Mouse (Mus musculus) embryonic facial prominence, embryonic 10.5 days (tissue): ENCODE results near the gene Zfyve28. TPM values are rescaled to one million over a fixed set of nuclear protein-coding genes. Genes with fewer than 3 reads are reported as not detected.

Experiments used
- DNase-seq: peaks from one replicate; pipeline ENCODE4 v3.0.0-alpha.2; 2017; ENCODE audit warnings: low spot score
- H3K27ac ChIP-seq: fragments of 300-500 bp; sonication (generic); replicated peaks from 2 replicates; pipeline ENCODE4 v1.5.1; 2016; ENCODE audit warnings: mild to moderate bottlenecking
- H3K27me3 ChIP-seq: fragments of 300-500 bp; sonication (generic); replicated peaks from 2 replicates; pipeline ENCODE4 v1.6.1; 2016; ENCODE audit warnings: low read depth, mild to moderate bottlenecking; ENCODE audit not compliant: poor library complexity, severe bottlenecking
- H3K36me3 ChIP-seq: fragments of 300-500 bp; sonication (generic); replicated peaks from 2 replicates; pipeline ENCODE4 v1.6.1; 2016; ENCODE audit warnings: mild to moderate bottlenecking, moderate library complexity
- H3K4me1 ChIP-seq: fragments of 300-500 bp; sonication (generic); 2 replicates; pipeline ENCODE4 v1.6.1; 2016
- H3K4me3 ChIP-seq: fragments of 300-500 bp; sonication (generic); 2 replicates; pipeline ENCODE4 v1.5.1; 2016; ENCODE audit warnings: mild to moderate bottlenecking, moderate library complexity
- H3K9me3 ChIP-seq: fragments of 300-500 bp; sonication (generic); 2 replicates; pipeline ENCODE4 v1.6.1; 2016; ENCODE audit warnings: mild to moderate bottlenecking
- WGBS: fragments of 180-500 bp; shearing (Covaris S2); methylation state at CpG from one replicate; pipeline ENCODE4 v1.1.7; 2016; 5-methylcytosine and 5-hydroxymethylcytosine counted together
- polyA plus RNA-seq: library from polyadenylated mRNA; unstranded; fragments of >200 nt; fragmentation: Nextera tagmentation; extraction: Ambion mirVana; gene quantifications from 2 replicates; pipeline ENCODE4 v1.2.1, GENCODE M21; 2016

The Zfyve28 gene
- polyA plus RNA-seq, result 0.93 and 1.3 TPM in 2 replicates

- WGBS, result under 1% methylated on average over 83 of the region's 83 CpGs
- peak within 1 kb of the TSS; percentile 67 for H3K4me3 ChIP-seq
- peaks cover 37% of the 10 kb centered on the region for H3K4me1 ChIP-seq
- H3K27ac ChIP-seq, result peak within 1 kb of the TSS; percentile 1; the same call in 1 of the 2 replicates
- peaks cover 80% of the 10 kb centered on the region for H3K27me3 ChIP-seq
- H3K9me3 ChIP-seq, result no peaks in the 10 kb centered on the region
- H3K36me3 ChIP-seq, result no peaks in the 10 kb centered on the region
- DNase-seq, result peak; percentile 92
These were observed at the start of gene Zfyve28, which contains the start of gene Cfap99 for GRCm38 (mm10) chr5:34288154-34288716. TSS of gene Zfyve28 (minus strand) at chr5:34288449. TSS of gene Cfap99 (plus strand) at chr5:34288600.

DNA sequence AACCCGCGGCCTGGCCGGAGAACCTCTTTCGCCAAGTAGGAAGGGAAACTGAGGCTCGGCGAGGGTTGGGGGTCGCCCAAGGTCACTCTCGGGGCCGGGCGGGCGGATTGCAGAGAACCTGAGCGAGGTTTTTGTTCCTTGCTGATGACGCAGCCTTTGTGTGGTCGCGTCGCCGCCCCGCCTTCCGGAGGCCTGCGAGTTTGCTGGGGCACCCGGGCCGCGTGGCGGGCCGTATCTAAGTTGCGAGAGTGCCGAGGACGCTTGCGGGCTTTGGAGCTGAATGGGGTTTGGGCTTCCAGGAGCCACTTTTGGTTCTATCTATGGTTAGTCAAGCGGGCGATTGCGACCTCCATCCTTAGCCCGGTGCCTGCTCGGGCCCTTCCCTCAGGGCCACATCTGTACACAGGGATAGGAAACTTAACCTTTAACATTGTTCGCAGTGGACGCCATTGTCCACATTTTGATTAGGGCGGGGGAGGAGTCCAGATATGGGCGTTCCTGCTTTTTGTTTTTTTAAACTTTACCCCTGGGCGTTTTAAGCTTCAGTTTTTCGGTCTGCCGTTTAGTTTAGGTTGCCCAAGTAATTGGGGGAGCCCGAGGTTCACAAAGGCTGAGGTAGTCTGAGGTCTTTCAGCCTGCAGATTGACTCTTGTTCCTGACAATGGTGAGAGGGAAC, 48.7 kb upstream of the Zfyve28 start:
- peak; percentile 81 for DNase-seq
- Histone ChIP-seq H3K9me3 (no peaks in the 10 kb centered on the region), H3K27me3 (no peaks in the 10 kb centered on the region), H3K36me3 (peaks cover 25% of the 10 kb centered on the region), H3K4me3 (peak overlapping the region; percentile 97), H3K27ac (peak overlapping the region; percentile 99), H3K4me1 (peaks cover 20% of the 10 kb centered on the region)
- WGBS, result under 1% methylated on average over 42 of the region's 42 CpGs

DNA sequence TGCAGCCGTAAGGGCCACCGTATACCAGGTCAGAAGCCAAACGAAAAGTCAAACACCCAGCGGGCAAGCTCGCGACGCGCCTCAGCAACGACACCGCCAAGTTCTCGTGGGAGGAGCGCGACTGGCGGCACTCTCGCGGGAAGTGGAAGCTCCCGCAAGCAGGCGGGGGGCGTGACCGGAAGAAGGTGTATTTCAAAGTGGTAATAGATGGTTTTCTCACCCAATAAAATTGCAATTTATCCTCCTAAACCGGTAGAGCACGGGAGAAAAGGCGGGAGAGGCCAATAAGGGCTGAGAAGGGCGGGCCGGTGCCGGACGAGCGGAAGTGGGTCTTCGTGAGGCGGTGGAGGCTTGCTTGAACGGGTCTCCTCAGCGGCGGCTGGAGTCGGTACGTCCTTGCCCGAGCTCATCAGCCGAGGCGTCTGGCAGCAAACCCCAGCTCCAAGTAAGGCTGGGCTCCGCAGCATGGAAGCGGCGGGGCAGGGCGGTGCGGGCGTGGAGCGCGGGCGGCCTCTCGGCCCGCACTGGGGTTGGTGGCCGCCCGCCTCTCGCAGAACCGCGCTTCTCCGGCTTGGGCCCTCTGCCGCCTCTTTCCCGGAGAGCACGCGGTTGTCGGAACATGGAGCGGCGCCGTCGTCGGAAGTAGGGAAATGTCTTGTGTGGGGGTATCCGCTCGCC, 48.0 kb upstream of the Zfyve28 start, which contains the start of gene Rnf4:
TSS of gene Rnf4 (plus strand) at position 193 of the 678 bp plus-strand sequence.
- Histone ChIP-seq H3K27ac (peak within 1 kb of the TSS; percentile 99), H3K27me3 (no peaks in the 10 kb centered on the region), H3K4me3 (peak within 1 kb of the TSS; percentile 97), H3K9me3 (no peaks in the 10 kb centered on the region), H3K36me3 (peaks cover 24% of the 10 kb centered on the region), H3K4me1 (peaks cover 20% of the 10 kb centered on the region)
- peak; percentile 98 for DNase-seq
- under 1% methylated on average over 67 of the region's 67 CpGs for WGBS

GRCm38 (mm10) chr5:34335539-34336096, 47.4 kb upstream of the Zfyve28 start:
- Histone ChIP-seq H3K27ac (peak overlapping the region; percentile 99), H3K4me1 (peaks cover 20% of the 10 kb centered on the region), H3K4me3 (peak overlapping the region; percentile 97), H3K36me3 (peaks cover 24% of the 10 kb centered on the region), H3K27me3 (no peaks in the 10 kb centered on the region), H3K9me3 (no peaks in the 10 kb centered on the region)
- peak; percentile 68 for DNase-seq
- 2% methylated on average over 21 of the region's 21 CpGs for WGBS

DNA sequence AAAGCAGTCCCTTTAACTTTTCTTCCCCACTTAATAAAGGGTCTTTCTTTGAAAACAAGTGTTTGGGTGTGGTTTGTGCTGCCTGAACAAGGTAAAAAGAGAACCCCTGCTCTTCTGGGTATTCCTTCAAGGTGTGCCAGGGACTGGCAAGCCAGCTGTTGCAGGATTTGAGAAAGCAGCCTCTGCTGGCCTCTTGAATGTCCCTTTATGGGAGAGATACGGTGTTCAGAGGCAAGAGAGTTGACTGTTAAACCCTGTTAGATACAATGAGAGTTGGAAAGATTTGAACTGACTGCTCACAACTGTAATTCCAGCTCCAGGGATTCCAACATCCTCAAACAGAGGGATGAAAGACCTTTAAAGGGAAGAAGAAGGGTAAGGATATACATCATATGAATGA, 45.8 kb upstream of the Zfyve28 start:
- no peak overlapping the region for H3K4me3 ChIP-seq
- H3K9me3 ChIP-seq, result 0 out of 2 replicates have a peak, but pooled peaks cover 3% of the 10 kb centered on the region
- H3K27me3 ChIP-seq, result no peaks in the 10 kb centered on the region
- H3K36me3 ChIP-seq, result peaks cover 10% of the 10 kb centered on the region
- no peak for DNase-seq
- no peak overlapping the region for H3K27ac ChIP-seq
- 86% methylated on average over 1 of the region's 1 CpGs for WGBS
- peaks cover 20% of the 10 kb centered on the region for H3K4me1 ChIP-seq

- H3K4me1 ChIP-seq, result peaks cover 17% of the 10 kb centered on the region
- H3K4me3 ChIP-seq, result no peak overlapping the region
- DNase-seq, result no peak
- H3K27ac ChIP-seq, result no peak overlapping the region
- 0 out of 2 replicates have a peak, but pooled peaks cover 3% of the 10 kb centered on the region for H3K9me3 ChIP-seq
- H3K36me3 ChIP-seq, result no peaks in the 10 kb centered on the region
- peaks cover 17% of the 10 kb centered on the region; the same call in 1 of the 2 replicates for H3K27me3 ChIP-seq
- WGBS, result 87% methylated on average over 2 of the region's 2 CpGs
These were observed 41.9 kb upstream of the Zfyve28 start for GRCm38 (mm10) chr5:34330136-34330535.

- Histone ChIP-seq H3K4me3 (peak overlapping the region; percentile 55), H3K9me3 (0 out of 2 replicates have a peak, but pooled peaks cover 3% of the 10 kb centered on the region), H3K27ac (peak overlapping the region; percentile 84), H3K4me1 (peaks cover 16% of the 10 kb centered on the region), H3K27me3 (peaks cover 17% of the 10 kb centered on the region; the same call in 1 of the 2 replicates), H3K36me3 (no peaks in the 10 kb centered on the region)
- peak; percentile 68 for DNase-seq
- 12% methylated on average over 31 of the region's 31 CpGs for WGBS
These were observed 38.8 kb upstream of the Zfyve28 start for GRCm38 (mm10) chr5:34326875-34327576.

GRCm38 (mm10) chr5:34326249-34326691, 38.0 kb upstream of the Zfyve28 start:
- Histone ChIP-seq H3K9me3 (0 out of 2 replicates have a peak, but pooled peaks cover 3% of the 10 kb centered on the region), H3K4me3 (peak overlapping the region; percentile 55; the same call in 1 of the 2 replicates), H3K27ac (peak overlapping the region; percentile 84), H3K36me3 (no peaks in the 10 kb centered on the region), H3K4me1 (peaks cover 16% of the 10 kb centered on the region), H3K27me3 (peaks cover 17% of the 10 kb centered on the region; the same call in 1 of the 2 replicates)
- WGBS, result 24% methylated on average over 4 of the region's 4 CpGs
- DNase-seq, result peak; percentile 16

- Histone ChIP-seq H3K27ac (no peak overlapping the region), H3K27me3 (peaks cover 17% of the 10 kb centered on the region; the same call in 1 of the 2 replicates), H3K4me1 (peaks cover 16% of the 10 kb centered on the region), H3K36me3 (no peaks in the 10 kb centered on the region), H3K4me3 (no peak overlapping the region), H3K9me3 (0 out of 2 replicates have a peak, but pooled peaks cover under 1% of the 10 kb centered on the region)
- DNase-seq, result no peak
These were observed 37.0 kb upstream of the Zfyve28 start for GRCm38 (mm10) chr5:34325286-34325685.

DNA sequence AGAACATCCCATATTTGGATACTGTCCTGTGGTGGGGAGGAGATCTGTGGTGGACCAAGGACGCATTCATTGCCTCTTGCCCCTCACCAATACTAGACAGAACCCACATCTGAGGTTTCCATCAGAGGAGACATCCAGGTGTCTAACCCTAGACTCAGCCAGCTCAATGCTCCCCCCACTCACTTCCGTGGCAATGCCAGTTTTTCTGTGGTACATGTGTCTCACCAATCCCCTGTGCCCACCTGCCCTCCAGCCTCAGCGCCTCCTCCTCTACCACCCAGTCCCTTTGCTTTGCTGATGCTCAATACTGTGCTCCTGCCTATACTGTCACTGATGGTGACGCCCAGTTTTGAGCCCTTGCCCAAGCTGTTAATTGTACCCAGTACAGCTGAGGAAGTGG, 33.0 kb upstream of the Zfyve28 start:
- H3K4me1 ChIP-seq, result peaks cover 4% of the 10 kb centered on the region
- no peak overlapping the region for H3K27ac ChIP-seq
- DNase-seq, result no peak
- H3K36me3 ChIP-seq, result no peaks in the 10 kb centered on the region
- 89% methylated on average over 4 of the region's 4 CpGs for WGBS
- no peak overlapping the region for H3K4me3 ChIP-seq
- no peaks in the 10 kb centered on the region for H3K9me3 ChIP-seq
- H3K27me3 ChIP-seq, result peaks cover 4% of the 10 kb centered on the region; the same call in 1 of the 2 replicates

DNA sequence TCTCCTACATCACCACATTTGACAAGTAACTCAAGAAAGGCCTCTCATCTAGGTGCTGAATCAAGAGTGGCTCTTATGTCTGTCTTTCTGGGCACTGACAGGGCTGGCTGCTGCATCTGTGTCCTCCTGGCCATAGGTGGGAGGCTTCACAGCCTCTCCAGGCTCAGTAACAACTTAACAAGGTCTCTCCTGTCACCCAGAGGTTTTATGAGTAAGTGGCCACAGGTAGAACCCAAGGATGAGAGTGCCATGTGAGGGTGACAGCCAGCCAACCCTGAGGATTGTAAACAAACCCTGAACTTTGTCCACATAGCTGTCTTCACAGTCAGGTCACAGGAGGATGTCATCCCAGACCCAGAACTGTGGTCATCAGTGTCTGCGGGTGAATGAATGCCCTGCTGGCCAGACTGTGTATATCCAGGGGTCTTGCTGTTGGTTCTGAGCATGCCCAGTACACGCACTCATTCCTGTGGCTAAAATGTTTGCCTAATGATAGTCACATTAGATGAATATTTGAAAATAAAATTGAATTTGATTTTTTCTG, 31.3 kb upstream of the Zfyve28 start:
- no peaks in the 10 kb centered on the region for H3K4me1 ChIP-seq
- no peaks in the 10 kb centered on the region for H3K36me3 ChIP-seq
- no peak overlapping the region for H3K4me3 ChIP-seq
- no peaks in the 10 kb centered on the region for H3K9me3 ChIP-seq
- no peaks in the 10 kb centered on the region for H3K27me3 ChIP-seq
- no peak for DNase-seq
- 71% methylated on average over 2 of the region's 2 CpGs for WGBS
- H3K27ac ChIP-seq, result no peak overlapping the region
